Mouse (Mus musculus) frontal cortex, postnatal 14 days (tissue): ENCODE results near the gene Tead2.

Source experiments
- DNase-seq, 2 experiments: peaks; one replicate each; pipeline ENCODE4 v3.0.0; 2022; ENCODE audit warnings: low spot score in 2 of 2

Tead2 gene

DNA sequence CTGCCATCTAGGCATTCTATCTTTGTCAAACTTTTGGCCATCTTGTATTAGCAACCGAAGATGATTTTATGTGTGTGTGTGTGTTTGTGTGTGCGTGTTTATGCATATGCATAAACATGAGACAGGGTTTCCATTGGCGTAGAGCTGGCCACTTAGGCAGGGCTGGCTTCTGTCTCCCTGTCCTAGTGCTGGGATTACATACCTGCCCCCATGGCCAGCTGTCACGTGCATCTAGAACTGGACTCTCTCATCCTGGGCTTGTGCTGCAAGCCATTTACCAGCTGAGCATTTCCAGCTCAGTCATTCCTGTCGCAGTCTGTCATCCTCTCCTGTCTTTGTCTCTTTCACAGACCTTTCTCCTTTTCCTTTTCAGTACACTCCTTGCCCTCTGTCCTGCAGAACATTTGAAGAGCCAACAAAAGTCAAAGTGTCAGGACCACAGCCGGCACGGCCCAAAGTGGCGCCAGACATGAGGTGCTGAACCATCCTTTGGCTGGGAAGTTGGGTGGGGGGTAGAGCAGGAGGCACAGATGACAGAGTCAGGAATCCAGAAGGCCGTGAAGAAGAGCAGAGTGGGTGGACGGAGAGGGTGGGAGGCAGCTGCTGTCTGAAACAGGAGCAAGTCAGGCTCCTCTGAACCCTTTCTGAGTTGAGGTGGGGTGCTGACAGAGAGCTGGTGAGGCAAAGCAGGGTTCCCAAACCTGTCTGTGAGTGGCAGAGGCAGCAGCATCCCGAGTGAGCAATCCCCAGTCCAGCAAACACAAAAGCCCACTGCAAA lies 41.7 kb downstream of the Tead2 start:
- DNase-seq, result peak; percentile 33 to 38

DNA sequence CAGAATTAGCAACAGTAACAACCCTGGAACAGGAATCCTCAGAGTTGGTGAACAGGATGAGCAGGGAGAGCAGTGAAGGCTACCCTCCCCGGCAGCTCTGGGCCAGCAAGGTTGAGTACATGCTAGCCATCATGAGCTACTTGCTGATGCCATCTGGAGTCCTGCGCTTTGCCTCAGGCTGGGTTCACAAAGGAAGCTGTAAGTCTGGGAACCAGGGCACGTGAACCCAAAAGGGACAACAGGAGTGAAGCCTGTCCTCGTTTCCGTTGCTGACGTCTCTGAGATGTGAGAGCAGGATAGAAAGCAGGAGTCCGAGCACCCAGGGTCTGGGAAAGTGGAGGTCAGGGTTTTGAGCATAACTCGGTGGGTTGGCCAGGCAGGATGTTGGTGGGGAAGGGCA lies 43.7 kb downstream of the Tead2 start:
- no peak for DNase-seq

DNA sequence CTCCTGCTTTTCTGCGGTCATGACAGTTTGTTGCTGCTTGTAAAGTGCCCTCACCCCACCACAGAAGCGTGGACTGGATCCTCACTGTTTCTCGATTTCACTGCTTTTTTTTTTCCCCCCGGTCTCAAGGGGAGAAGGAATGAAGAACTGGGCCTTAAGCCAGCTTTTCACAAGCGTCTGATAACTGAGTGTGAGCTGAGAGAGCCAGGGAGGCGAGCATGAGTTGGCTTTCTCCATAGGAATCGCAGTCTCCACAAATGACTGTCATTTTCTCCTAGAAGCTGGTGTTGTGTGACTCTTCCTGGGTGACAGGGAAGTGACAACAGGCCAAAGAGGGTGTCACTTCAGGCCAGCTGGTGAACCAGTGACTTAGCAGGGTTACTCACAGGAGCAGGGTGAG lies 46.7 kb downstream of the Tead2 start:
- no peak for DNase-seq

DNA sequence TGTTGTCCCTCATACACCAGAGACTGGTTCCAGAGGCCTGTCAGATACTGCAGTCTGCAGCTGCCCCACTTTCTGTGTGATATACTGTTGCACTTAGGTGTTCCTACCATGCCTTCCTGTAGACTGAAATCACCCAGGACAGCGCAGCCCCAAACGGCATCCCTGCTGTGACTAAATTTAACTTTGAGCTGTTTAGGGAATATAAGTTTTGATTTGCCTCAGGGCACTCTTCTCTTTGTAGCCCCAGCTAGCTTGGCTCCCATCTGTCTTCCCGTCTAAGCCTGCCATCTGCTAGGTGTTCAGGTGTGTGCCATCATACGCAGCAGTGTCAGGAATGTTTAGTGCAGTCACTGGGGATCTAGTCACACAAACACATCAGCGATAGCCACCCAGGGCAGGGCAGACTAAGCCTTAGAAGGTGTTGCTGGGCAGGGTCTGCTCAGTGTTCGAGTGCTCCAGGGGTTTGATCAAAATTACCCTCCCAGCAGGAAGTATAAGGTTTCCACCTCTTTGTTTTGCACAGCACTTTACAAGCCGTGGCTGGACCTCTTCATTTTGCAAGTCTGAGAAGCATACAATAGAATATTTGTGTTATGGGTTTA lies 47.6 kb downstream of the Tead2 start:
- DNase-seq, result no peak

DNA sequence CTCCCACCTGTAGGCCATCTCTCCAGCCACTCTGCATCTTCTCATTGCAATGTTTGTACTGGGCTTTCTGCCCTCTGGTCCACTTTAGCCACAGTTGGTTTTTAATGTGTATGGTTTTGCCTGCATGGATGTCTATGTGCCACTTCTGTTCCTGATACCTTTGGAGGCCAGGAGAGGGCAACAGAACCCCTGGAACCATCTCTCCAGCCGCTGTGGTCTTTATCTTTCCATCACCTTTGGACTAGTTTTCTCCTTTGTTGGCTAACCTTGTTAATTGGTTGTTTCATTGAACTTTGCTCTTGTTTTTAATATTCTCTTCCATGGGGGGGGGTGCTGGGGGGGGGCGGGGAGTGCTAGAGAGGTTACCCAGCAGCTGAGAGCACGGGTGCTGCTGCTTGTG lies 48.8 kb downstream of the Tead2 start:
- DNase-seq, result no peak

DNA sequence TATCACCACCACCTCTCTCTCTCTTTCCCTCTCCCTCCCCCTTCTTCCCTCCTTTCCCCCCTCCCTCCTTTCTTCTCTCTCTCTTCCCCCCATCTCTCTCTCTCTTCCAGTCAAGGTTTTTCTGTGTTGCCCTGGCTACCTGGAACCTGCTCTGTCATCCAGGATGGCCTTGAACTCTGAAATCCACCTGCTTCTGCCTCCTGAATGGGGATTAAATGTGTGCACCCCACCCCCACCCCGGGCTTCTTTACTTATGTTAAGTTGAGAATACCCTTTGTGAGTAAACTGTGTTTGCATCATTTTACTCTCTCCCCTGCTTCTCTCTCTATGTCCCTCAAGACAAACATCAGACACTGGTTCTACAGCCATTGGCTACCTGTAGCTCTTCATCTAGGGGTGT lies 50.0 kb downstream of the Tead2 start:
- DNase-seq, result no peak

DNA sequence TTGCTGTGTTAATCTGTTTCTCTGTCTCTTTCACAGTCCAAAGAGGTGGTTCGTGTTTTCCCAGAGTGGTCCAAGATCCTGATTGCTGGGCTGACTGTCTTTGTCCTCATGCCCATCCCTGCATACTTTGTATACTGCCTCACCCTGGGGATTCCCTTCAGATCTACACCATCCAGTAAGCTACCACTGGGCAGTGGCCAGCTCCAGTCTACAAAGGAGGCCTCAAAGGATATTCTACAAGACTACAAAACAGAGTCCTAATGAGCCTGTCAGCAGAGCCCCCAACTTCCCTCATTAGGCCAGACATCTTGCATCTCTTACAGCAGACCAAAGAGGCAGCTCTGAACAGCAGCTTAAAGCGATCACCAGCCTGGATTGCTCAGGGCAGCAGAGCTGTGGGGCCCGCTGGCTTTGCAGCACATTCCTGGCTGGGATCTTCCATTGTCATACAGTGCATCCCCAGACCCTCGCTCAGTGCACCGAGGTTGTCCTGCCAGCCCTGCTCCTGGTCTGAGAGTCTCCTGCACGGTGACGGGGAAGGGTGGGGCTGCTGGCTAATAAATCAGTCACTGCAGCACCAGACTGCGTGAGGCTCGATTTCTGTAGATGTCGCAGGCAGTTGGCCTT lies 57.3 kb downstream of the Tead2 start:
- no peak for DNase-seq

DNA sequence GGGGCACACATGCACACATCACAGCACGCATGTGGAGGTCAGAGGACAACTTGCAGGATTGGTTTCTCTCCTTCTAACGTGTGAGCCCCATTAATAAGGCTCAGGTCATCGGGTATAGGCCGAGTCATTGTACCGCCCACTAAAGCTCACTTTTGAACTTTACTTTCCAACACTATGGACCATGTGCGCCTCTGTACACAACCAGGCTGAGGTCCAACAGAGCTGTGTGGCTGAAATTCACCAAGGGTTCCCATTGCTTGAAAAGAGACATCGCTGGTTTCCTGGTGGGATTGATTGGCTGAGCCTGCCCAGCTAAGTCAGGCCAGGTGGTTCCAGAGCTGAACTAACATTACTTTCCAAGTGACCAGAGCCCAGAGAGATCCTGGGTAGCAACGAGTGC lies 58.1 kb downstream of the Tead2 start:
- DNase-seq, result no peak

DNA sequence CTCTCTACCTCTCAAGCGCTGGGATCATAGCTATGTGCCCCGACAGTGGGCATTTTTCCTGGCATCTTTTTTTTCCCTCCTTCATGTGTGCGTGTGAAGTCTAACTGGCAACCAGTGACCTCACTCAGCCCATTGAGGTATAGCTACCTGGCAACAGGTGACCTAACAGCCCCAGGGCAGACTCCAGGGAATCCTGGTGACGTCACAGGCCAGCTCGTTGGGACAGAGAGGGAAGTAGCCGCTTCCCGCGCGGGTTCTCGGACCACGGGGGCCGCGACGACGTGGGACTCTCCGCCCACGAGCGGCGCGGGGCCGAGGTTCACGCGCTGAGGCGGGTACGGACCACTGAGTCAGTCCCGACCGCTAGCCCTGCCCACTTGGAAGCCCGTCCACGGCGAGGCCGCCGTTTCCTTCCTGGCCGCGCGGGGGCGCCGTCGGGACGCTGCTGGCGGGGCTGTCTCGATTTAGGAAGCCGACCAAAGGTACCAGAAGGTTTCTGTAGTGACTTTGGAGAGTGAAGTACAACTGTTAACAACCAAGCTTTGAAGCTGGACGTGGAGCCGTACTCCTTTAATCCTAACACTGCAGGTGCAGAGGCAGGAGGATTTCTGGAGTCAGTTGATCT lies 61.7 kb downstream of the Tead2 start, which contains the start of gene Slc6a21:
TSS of gene Slc6a21 (plus strand) at position 378 of the 625 bp plus-strand sequence.
- DNase-seq, result peak; percentile 46 to 69
